Mouse (Mus musculus) testis, adult 2 months (tissue): ENCODE measurements at regions not wholly inside any gene's neighbourhood (a gene's known extent, or its start where the extent isn't known, plus 50 kb on each side); places are given as distances from the start of the nearest gene placed in this dataset.

Source experiments
- H3K27ac ChIP-seq: fragments of 200-500 bp; 2 replicates; pipeline ENCODE4 v1.5.1; 2012; ENCODE audit warnings: low read depth, low read length; ENCODE audit not compliant: control insufficient read depth, insufficient read depth
- H3K27me3 ChIP-seq: fragments of 200-500 bp; 2 replicates; pipeline ENCODE4 v1.6.1; 2012; ENCODE audit warnings: mild to moderate bottlenecking, low read length, moderate library complexity; ENCODE audit not compliant: control insufficient read depth, insufficient read depth
- H3K36me3 ChIP-seq: fragments of 200-500 bp; 2 replicates; pipeline ENCODE4 v1.6.1; 2012; ENCODE audit warnings: mild to moderate bottlenecking, low read length; ENCODE audit not compliant: control insufficient read depth, insufficient read depth
- H3K4me1 ChIP-seq: fragments of 200-500 bp; 2 replicates; pipeline ENCODE4 v1.6.1; 2012; ENCODE audit warnings: low read length; ENCODE audit not compliant: control insufficient read depth, insufficient read depth
- H3K4me3 ChIP-seq: fragments of 200-500 bp; 2 replicates; pipeline ENCODE4 v1.5.1; 2012; ENCODE audit warnings: low read depth, mild to moderate bottlenecking, low read length, moderate library complexity, mixed read lengths; ENCODE audit not compliant: control insufficient read depth
- CTCF ChIP-seq: fragments of 200-500 bp; IDR thresholded peaks from 2 replicates; pipeline ENCODE4 v1.5.1; 2012; ENCODE audit warnings: low read depth, mild to moderate bottlenecking, inconsistent platforms, low read length, moderate library complexity; ENCODE audit not compliant: control insufficient read depth, insufficient read depth, insufficient replicate concordance
- POLR2A ChIP-seq: fragments of 200-500 bp; IDR thresholded peaks from 2 replicates; pipeline ENCODE4 v1.6.1; 2012; ENCODE audit warnings: low read depth, mild to moderate bottlenecking, inconsistent platforms, low read length, moderate library complexity; ENCODE audit not compliant: control insufficient read depth

DNA sequence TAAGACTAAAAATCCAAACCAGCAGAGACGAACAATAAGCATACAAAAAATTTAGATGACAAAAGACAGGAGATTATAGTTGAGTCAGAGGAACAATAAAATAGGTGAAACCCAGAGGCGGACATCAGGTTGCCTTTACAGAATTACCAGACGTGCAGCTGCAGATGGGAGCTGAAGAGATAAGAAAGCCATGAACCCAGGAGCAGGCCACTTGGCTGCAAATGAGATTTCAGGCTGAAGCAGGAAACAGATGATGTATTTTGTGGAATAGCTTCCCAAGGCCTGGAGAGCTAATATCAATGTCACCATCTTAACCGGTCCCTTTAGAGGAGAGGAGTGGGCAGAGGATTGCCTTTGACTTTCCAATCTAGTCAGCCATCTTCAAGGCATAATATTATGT, 57.6 kb upstream of the Itga1 start:
- H3K4me3 ChIP-seq = no peak overlapping the region
- no peak overlapping the region for H3K27ac ChIP-seq
- no peaks in the 10 kb centered on the region for H3K36me3 ChIP-seq
- H3K27me3 ChIP-seq = no peaks in the 10 kb centered on the region
- no peak for TF ChIP-seq POLR2A
- no peak for TF ChIP-seq CTCF
- H3K4me1 ChIP-seq = no peaks in the 10 kb centered on the region
